Mouse (Mus musculus) CH12F3 (cell line): ENCODE data around the gene Slc4a3.

Experiments used
- in situ Hi-C: fragments of 300-500 bp; cut with MboI; formaldehyde crosslinking; loops from 2 replicates; pipeline ENCODE4 v1.14.3; 2020; ENCODE audit warnings: low sequenced_read_pairs

Gene Slc4a3

GRCm38 (mm10) chr1:75545965-75546956 lies at the start of gene Slc4a3:
Gene Slc4a3 (plus strand): TSS chr1:75546266.
- in situ Hi-C loops: no loop called here

GRCm38 (mm10) chr1:75498897-75499296 lies 47.2 kb upstream of the Slc4a3 start:
- in situ Hi-C loops: no loop called here

- in situ Hi-C loops: no loop called here
Observed at GRCm38 (mm10) chr1:75499441-75499840, 46.6 kb upstream of the Slc4a3 start.

GRCm38 (mm10) chr1:75501905-75502304 lies 44.2 kb upstream of the Slc4a3 start:
- in situ Hi-C loops: no loop called here

GRCm38 (mm10) chr1:75502945-75503650 lies 43.0 kb upstream of the Slc4a3 start:
- in situ Hi-C loops: no loop called here

- in situ Hi-C loops: no loop called here
Observed at GRCm38 (mm10) chr1:75503651-75503980, 42.5 kb upstream of the Slc4a3 start.

- in situ Hi-C loops: no loop called here
Observed at GRCm38 (mm10) chr1:75504256-75505045, 41.6 kb upstream of the Slc4a3 start.

- in situ Hi-C loops: no loop called here
Observed at GRCm38 (mm10) chr1:75505159-75505955, 40.7 kb upstream of the Slc4a3 start.

- in situ Hi-C loops: no loop called here
Observed at GRCm38 (mm10) chr1:75505956-75506831, 39.9 kb upstream of the Slc4a3 start, which contains the start of gene Obsl1. Gene Obsl1 (minus strand): TSS chr1:75506452.

GRCm38 (mm10) chr1:75507006-75507405 lies 39.1 kb upstream of the Slc4a3 start, which contains the start of gene Inha:
Gene Inha (plus strand): TSS chr1:75507077.
- in situ Hi-C loops: no loop called here

- in situ Hi-C loops: no loop called here
Observed at GRCm38 (mm10) chr1:75509586-75509985, 36.5 kb upstream of the Slc4a3 start.

- in situ Hi-C loops: no loop called here
Observed at GRCm38 (mm10) chr1:75510154-75510553, 35.9 kb upstream of the Slc4a3 start.

GRCm38 (mm10) chr1:75511437-75512210 lies 34.4 kb upstream of the Slc4a3 start:
- in situ Hi-C loops: no loop called here

GRCm38 (mm10) chr1:75512550-75512949 lies 33.5 kb upstream of the Slc4a3 start:
- in situ Hi-C loops: no loop called here

- in situ Hi-C loops: no loop called here
Observed at GRCm38 (mm10) chr1:75516703-75517380, 29.2 kb upstream of the Slc4a3 start.

- in situ Hi-C loops: no loop called here
Observed at GRCm38 (mm10) chr1:75517984-75518383, 28.1 kb upstream of the Slc4a3 start.

GRCm38 (mm10) chr1:75518427-75518826 lies 27.6 kb upstream of the Slc4a3 start:
- in situ Hi-C loops: no loop called here

GRCm38 (mm10) chr1:75519576-75519975 lies 26.5 kb upstream of the Slc4a3 start:
- in situ Hi-C loops: no loop called here
